Mouse (Mus musculus) embryo, embryonic 11 days (tissue): ENCODE data around the gene Skp2.

Experiments
- DNase-seq: peaks from one replicate; pipeline ENCODE4 v3.0.0-alpha.2; 2015

Skp2 gene

GRCm38 (mm10) chr15:9111648-9112047, 43.6 kb downstream of the Skp2 start:
- no peak for DNase-seq

GRCm38 (mm10) chr15:9110526-9111347, 44.5 kb downstream of the Skp2 start:
- no peak for DNase-seq

GRCm38 (mm10) chr15:9106303-9107074, 48.7 kb downstream of the Skp2 start:
- no peak for DNase-seq

GRCm38 (mm10) chr15:9100446-9101077, 54.7 kb downstream of the Skp2 start:
- DNase-seq, result no peak

GRCm38 (mm10) chr15:9096865-9097264, 58.4 kb downstream of the Skp2 start:
- no peak for DNase-seq

GRCm38 (mm10) chr15:9094366-9094750, 60.9 kb downstream of the Skp2 start:
- peak; percentile 75 for DNase-seq

GRCm38 (mm10) chr15:9093598-9094365, 61.4 kb downstream of the Skp2 start:
- no peak for DNase-seq

- DNase-seq, result no peak
Observed at GRCm38 (mm10) chr15:9090662-9091061, 64.6 kb downstream of the Skp2 start.

GRCm38 (mm10) chr15:9089136-9089720, 66.0 kb downstream of the Skp2 start:
- DNase-seq, result no peak

GRCm38 (mm10) chr15:9088683-9089072, 66.5 kb downstream of the Skp2 start:
- DNase-seq, result no peak

- no peak for DNase-seq
Observed at GRCm38 (mm10) chr15:9087895-9088682, 67.1 kb downstream of the Skp2 start.

GRCm38 (mm10) chr15:9087421-9087820, 67.8 kb downstream of the Skp2 start:
- no peak for DNase-seq

- DNase-seq, result peak; percentile 10
Observed at GRCm38 (mm10) chr15:9086813-9087212, 68.4 kb downstream of the Skp2 start.

- DNase-seq, result no peak
Observed at GRCm38 (mm10) chr15:9082753-9083152, 72.5 kb downstream of the Skp2 start.

- no peak for DNase-seq
Observed at GRCm38 (mm10) chr15:9081294-9081693, 73.9 kb downstream of the Skp2 start.

GRCm38 (mm10) chr15:9080206-9080605, 75.0 kb downstream of the Skp2 start:
- DNase-seq, result no peak

- DNase-seq, result no peak
Observed at GRCm38 (mm10) chr15:9079626-9080025, 75.6 kb downstream of the Skp2 start.

- DNase-seq, result no peak
Observed at GRCm38 (mm10) chr15:9078481-9079300, 76.5 kb downstream of the Skp2 start.

- no peak for DNase-seq
Observed at GRCm38 (mm10) chr15:9075608-9076200, 79.5 kb downstream of the Skp2 start.

- DNase-seq, result no peak
Observed at GRCm38 (mm10) chr15:9074671-9075070, 80.6 kb downstream of the Skp2 start.
